Mouse (Mus musculus) kidney, adult 2 months (tissue): ENCODE data around the gene E330009J07Rik. TPM values are rescaled to one million over a fixed set of nuclear protein-coding genes. Genes with fewer than 3 reads are reported as not detected.

Source experiments
- DNase-seq: peaks from one replicate; pipeline ENCODE4 v3.0.0; 2021
- H3K27ac ChIP-seq: fragments of 200-500 bp; 2 replicates; pipeline ENCODE4 v1.5.1; 2012; ENCODE audit warnings: low read depth, low read length, control low read depth, inconsistent platforms; ENCODE audit not compliant: insufficient read depth
- H3K27me3 ChIP-seq: fragments of 200-500 bp; replicated peaks from 2 replicates; pipeline ENCODE4 v1.6.1; 2012; ENCODE audit warnings: mild to moderate bottlenecking, moderate library complexity, low read length, inconsistent platforms; ENCODE audit not compliant: control insufficient read depth, insufficient read depth
- H3K36me3 ChIP-seq: fragments of 200-500 bp; 2 replicates; pipeline ENCODE4 v1.6.1; 2012; ENCODE audit warnings: mild to moderate bottlenecking, moderate library complexity, low read length, inconsistent platforms; ENCODE audit not compliant: control insufficient read depth, insufficient read depth
- H3K4me1 ChIP-seq: fragments of 200-500 bp; 2 replicates; pipeline ENCODE4 v1.6.1; 2011; ENCODE audit warnings: low read length; ENCODE audit not compliant: control insufficient read depth, insufficient read depth
- H3K4me3 ChIP-seq: fragments of 200-500 bp; 2 replicates; pipeline ENCODE4 v1.5.1; 2011; ENCODE audit warnings: mild to moderate bottlenecking, low read depth, low read length, control low read depth; ENCODE audit not compliant: insufficient read depth
- CTCF ChIP-seq: fragments of 200-500 bp; conservative IDR thresholded peaks from 2 replicates; pipeline ENCODE4 v1.5.1; 2011; ENCODE audit warnings: low read depth, mild to moderate bottlenecking, control low read depth, low read length, moderate library complexity, mixed read lengths; ENCODE audit not compliant: insufficient read depth, insufficient read length
- POLR2A ChIP-seq: fragments of 200-500 bp; IDR thresholded peaks from one replicate; pipeline ENCODE4 v1.6.1; 2011; ENCODE audit warnings: low read depth, low read length, control low read depth
- WGBS: fragments of 180-500 bp; shearing (Covaris S2); methylation state at CpG from one replicate; pipeline ENCODE4 v1.1.7; 2018; 5-methylcytosine and 5-hydroxymethylcytosine counted together
- polyA plus RNA-seq: library from polyadenylated mRNA; depleted of rRNA; stranded (reverse); fragments of >200 nt; gene quantifications from 2 replicates; pipeline ENCODE4 v1.2.3, GENCODE M21; 2012

E330009J07Rik gene
- polyA plus RNA-seq, 1 experiment = 6.2 TPM

DNA sequence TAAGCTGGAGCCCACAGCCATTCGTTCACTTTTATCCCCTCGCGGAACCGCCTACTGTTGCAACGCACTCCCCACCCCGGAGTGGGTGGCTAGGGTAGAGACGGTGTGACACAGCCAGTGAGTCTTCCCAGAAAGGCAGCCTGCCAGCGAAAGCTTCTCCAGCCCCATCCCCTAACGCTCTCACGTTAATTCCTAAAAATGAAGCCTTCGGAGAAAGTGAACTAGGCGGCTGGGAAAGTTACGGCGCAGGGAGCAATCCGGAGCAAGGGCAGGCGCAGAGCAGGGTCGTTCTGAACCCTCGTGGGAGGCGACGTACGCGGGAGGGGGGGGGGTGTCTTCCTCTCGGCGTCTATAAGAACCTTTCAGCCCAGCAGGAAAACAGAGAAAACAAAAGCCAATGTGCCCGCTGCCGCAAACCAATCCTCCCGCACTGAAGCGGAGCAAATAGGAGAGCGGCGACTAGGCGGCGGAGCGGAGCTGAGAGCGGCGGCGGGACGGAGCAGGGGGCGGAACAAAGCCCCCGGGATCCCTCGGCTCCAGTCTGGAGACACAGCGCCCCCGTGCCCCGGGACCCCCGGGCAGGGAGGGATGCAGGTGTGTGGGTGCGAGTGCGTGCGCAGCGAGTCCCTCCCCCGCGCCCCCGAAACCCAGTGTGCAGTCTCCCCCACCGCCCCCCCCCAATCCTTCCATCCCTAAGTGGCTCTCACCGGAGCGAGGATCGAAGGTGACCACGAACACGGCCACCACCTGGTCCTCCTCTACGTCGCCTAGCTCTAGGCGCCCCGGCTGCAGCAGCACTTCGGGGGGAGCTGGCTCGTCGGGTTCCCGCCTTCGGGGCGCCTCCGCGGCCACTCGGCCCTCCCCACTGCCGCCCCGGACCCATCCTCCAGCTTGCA lies 536 bp downstream of the E330009J07Rik start:
- Histone ChIP-seq H3K27me3 (no peaks in the 10 kb centered on the region), H3K36me3 (no peaks in the 10 kb centered on the region), H3K27ac (no peak overlapping the region), H3K4me1 (no peaks in the 10 kb centered on the region), H3K4me3 (peak overlapping the region; percentile 98)
- TF ChIP-seq POLR2A (no peak), CTCF (no peak)
- under 1% methylated on average over 64 of the region's 72 CpGs for WGBS
- DNase-seq = peak; percentile 27

DNA sequence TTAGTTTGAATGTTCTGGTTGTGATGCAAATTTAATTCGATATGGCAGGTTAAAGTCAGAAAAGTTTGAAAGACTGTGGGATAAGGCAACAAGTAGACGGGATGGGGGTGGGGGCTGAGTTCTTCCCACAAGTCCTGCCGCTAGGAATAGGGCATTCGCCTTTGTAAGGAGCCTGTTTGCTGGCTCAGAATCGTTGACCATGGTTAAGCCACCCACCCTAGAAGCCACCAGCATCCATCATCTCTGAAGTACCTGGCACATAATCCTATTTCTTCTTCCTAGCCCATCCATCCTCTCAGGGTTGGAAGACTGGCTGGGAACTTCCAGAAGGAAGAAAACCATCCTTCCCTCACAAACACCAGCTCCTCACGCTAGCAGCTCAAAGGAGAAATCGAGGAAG lies 1.2 kb downstream of the E330009J07Rik start:
- Histone ChIP-seq H3K36me3 (no peaks in the 10 kb centered on the region), H3K27me3 (no peaks in the 10 kb centered on the region), H3K27ac (no peak overlapping the region), H3K4me1 (no peaks in the 10 kb centered on the region), H3K4me3 (peak overlapping the region; percentile 98; the same call in 1 of the 2 replicates)
- DNase-seq = no peak
- WGBS = 28% methylated on average over 7 of the region's 7 CpGs
- TF ChIP-seq POLR2A (no peak), CTCF (no peak)

DNA sequence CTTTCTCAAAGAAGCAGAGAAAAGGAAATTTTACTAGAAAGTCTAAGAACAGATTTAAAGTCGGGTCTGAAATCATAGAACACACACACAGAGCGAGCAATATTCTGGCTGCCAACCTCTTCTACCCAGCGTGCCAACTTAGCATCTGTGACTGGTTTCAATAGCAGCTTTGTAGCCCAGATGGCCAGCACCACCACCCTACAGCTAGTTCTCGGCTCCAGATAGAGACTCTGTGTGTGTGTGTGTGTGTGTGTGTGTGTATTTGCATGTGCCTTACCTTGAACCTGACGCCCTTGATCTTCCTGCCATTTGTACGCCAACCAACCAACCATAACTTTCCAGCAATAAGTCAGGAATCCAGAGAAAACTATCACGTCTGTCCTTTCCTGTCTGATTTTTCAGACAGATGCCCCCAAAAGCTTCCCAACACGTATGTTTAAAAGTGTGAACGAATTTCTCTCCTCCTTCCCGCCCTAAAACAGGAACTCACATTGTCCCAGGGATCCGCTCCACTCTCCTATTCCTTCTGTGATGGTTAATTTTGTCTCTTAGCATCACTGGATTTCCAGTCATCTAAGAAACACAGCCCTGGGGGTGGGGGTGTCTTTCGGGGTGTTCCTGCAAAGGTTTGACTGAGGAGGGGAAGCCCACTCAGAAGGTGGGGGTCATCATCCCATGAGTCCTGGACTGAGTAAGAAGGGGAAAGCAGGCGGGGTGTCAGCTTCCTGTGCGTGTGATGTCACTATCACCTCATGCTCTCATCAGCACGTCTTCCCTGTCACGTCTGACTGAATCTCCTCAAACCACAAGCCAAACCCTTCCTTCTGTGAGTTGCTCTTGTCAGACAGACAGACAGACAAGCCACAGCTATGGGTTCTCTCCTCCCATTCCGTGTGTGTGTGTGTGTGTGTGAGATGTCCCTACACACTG lies 3.3 kb downstream of the E330009J07Rik start:
- Histone ChIP-seq H3K36me3 (no peaks in the 10 kb centered on the region), H3K4me1 (no peaks in the 10 kb centered on the region), H3K4me3 (no peak overlapping the region), H3K27me3 (no peaks in the 10 kb centered on the region), H3K27ac (no peak overlapping the region)
- no peak for DNase-seq
- WGBS = 90% methylated on average over 17 of the region's 17 CpGs
- TF ChIP-seq POLR2A (no peak), CTCF (no peak)

DNA sequence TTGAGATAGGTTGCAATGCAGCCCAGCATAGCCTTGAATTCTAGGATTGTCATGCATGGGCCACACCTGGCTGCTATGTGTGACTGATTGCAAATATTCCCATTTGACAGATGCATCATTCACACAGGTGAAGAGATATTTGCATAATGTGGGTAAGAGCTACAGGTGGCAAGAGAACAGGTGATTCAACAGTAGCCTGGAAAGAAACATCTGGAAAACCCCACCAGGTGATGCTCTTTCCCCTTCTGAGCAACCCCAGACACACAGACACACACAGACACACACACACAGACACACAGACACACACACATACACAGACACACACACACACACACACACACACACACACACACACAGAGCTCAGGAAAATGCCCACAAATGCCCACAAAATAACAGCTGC lies 4.1 kb downstream of the E330009J07Rik start:
- Histone ChIP-seq H3K27me3 (no peaks in the 10 kb centered on the region), H3K36me3 (no peaks in the 10 kb centered on the region), H3K4me1 (no peaks in the 10 kb centered on the region), H3K4me3 (no peak overlapping the region), H3K27ac (no peak overlapping the region)
- DNase-seq = no peak
- TF ChIP-seq POLR2A (no peak), CTCF (no peak)

DNA sequence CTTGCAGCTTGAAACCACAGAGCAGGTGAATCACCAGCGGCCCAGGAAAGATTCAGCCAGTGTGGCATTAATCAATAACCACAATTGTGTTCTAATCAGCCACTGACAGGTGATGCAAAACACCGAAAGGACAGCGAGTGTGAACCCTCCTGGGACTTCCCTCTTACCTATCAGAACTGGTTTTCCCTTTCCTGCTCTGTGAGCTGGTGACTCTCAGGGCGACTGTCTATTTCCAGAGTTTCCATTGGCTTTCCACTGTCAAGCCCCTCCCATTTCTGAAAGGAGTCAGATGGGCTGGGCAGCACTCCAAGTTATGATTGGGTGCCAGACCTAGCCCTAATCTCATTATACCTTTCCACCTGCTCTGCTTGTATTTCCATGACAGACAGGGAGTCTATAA lies 4.6 kb downstream of the E330009J07Rik start:
- TF ChIP-seq POLR2A (no peak), CTCF (no peak)
- Histone ChIP-seq H3K36me3 (no peaks in the 10 kb centered on the region), H3K4me1 (no peaks in the 10 kb centered on the region), H3K27ac (no peak overlapping the region), H3K27me3 (no peaks in the 10 kb centered on the region), H3K4me3 (no peak overlapping the region)
- WGBS = 55% methylated on average over 4 of the region's 4 CpGs
- peak; percentile 17 for DNase-seq

DNA sequence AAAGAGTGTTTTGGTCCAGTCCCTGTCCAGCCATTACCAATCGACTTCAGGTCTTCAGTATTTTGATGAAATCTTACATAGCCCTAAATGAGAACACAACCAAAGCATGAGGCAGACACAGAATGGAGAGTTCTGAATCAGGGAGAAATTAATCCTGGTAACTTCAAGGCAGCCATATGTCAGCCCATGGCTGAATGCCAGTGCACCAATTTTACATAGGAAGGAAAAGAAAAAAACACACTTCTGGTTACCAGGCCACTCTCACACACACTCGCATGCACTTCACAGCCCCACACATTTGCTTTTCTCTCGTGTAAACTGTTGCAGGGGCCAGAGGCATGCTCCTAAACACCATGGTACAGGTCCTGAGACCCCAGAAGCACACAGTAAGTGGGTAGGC lies 5.1 kb downstream of the E330009J07Rik start:
- Histone ChIP-seq H3K4me1 (no peaks in the 10 kb centered on the region), H3K27ac (no peak overlapping the region), H3K36me3 (no peaks in the 10 kb centered on the region), H3K27me3 (no peaks in the 10 kb centered on the region), H3K4me3 (no peak overlapping the region)
- no peak for DNase-seq
- WGBS = 83% methylated on average over 3 of the region's 3 CpGs
- TF ChIP-seq CTCF (no peak), POLR2A (no peak)

DNA sequence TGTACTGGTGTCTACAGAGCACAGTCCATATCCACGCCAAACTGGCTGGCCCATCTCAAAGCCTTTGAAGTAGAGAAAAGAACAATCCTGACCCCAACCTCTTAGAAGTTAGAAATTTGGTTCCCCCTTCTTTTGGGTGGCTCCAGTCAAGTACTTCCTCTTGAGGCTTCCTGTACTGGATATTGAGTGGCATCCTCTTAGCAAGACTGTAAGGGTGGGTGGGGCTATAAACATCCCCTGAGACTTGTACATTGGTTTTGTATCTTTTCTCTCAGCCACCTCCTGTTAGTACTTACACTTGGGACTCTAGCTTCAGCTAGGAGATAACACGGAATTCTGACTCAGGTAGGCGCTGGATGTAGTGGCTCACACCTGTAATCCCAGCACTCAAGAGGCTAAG lies 5.7 kb downstream of the E330009J07Rik start:
- WGBS = 90% methylated on average over 3 of the region's 3 CpGs
- Histone ChIP-seq H3K4me3 (no peak overlapping the region), H3K36me3 (no peaks in the 10 kb centered on the region), H3K27ac (no peak overlapping the region), H3K27me3 (no peaks in the 10 kb centered on the region), H3K4me1 (no peaks in the 10 kb centered on the region)
- no peak for TF ChIP-seq POLR2A
- no peak for TF ChIP-seq CTCF
- DNase-seq = no peak
